Mouse (Mus musculus) neural tube, embryonic 10.5 days (tissue): Measurements from ENCODE around the gene Wdr75.

ENCODE experiments used
- DNase-seq: peaks from one replicate; pipeline ENCODE4 v3.0.0-alpha.2; 2017; ENCODE audit warnings: low spot score; ENCODE audit errors: extremely low spot score

Gene Wdr75

DNA sequence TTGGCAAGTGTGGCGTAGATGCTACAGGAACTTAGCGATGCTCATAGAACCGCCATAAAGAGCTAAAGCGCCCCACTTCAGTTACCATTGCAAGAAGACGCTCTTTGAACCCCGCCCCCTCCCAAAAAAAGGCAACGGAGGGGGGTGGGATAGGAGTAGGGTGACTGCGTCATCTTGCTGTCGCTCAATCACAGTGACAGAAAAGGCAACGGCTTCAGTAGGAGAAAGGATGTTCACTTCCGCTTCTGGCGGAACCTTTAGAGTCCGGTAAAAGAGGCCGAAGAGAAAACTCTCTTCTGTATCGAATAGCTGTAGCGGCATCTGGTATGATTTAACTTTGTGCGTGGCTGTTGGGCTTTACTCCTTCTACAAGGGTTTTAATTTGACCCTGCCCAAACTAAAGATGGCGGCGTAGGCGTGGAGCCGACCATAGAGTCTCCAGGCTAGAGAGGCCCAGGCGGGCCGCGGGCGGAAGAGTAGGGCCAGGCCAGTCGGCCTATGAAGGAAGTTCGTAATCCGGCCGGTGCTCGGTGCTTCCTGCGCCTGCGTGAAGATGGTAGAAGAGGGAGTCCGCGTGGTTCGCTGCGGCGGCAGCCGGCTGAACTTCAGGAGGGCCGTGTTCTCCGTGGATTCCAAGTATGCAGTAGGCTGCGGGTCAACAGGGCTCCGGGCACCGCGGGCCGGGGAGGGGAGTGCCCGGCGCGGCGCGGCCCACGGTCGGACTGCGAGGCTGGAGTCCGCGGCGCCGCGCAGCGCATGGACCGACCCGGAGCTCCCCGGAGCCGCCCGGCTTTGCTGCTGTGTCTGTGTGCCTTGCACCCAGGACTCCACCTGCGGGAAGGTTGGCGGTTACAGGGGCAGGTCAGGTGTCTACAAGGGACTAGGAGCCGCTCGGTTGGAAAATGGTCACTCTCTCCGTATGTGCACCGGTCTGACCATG, at the start of gene Wdr75:
Gene Wdr75, plus strand, starts transcription at position 198 of the 940 bp plus-strand sequence.
- DNase-seq = peak; percentile 97

DNA sequence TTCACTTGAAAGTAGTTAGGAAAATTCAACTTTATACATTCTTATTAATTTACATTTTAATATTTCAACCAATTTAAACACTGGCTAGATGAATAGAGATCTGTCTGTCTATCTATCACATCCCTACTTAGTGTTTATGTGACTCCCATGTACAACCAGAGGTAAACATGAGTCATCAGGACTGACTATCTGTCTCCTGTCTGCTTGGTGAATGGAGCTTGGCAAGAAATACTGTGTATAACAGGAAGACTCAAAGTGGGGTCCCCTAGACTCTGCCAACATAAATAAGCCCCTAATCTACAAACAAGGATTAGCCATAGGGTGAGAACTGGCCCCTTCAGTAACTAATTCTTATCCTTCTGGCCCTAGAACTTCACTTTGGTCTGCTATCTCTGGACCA, 39.1 kb upstream of the Wdr75 start:
- DNase-seq = no peak

- no peak for DNase-seq
Measured at GRCm38 (mm10) chr1:45756707-45757106, 38.3 kb upstream of the Wdr75 start.

GRCm38 (mm10) chr1:45758011-45758410, 37.0 kb upstream of the Wdr75 start:
- DNase-seq = no peak

- DNase-seq = no peak
Measured at GRCm38 (mm10) chr1:45760667-45761467, 34.1 kb upstream of the Wdr75 start.

DNA sequence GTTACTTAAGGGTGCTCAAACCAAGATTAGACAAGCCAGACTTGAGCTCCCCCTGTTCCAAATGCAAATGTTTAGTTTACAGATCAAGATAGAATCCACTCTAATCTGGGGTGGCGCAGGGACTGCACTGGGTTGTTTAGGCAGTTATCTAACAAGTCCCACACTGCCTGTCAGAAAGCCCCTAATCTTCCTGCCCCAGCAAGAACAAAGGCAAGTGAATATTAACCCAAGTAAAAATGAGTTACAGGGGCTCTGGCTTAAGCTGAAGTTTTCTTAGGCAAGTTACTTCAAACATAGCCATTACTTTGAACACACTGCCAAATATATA, 33.5 kb upstream of the Wdr75 start:
- DNase-seq = no peak

DNA sequence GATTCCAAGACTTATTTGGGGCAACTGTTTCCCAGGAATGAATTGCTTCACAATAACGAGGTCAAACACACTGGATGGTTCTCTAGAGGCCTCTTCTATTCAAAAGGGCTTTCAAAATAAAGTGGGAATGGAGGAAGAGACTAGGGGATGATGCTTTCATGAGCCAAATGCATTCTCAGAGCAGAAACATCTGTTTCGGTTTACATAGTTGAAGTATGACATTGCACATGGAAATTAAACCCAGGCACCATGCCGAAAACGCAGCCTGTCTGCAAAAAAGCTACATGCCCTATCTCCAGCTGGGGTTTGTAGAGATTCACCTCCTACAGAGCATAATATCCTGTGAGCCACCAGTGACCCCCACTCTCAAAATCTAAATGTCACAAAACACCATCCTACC, 29.3 kb upstream of the Wdr75 start:
- peak; percentile 33 for DNase-seq

DNA sequence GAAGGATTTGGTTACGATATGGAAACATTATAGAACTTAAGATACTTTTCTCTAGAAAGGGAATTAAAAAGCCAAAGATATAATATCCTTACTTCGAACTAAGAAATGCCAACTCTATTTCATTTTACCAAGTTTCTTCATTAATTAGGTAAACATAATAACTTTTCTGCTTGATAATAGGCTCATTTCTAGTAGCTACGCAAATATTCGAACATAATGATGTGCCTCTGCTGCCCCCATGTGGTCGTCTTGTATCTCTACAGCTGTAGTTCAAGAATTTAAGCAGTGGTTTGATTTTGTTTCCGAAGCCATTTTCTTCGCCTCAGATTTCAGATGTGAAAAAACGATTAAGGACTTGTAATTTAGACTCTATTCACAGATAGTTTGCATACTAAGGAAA, 28.8 kb upstream of the Wdr75 start:
- peak; percentile 54 for DNase-seq

GRCm38 (mm10) chr1:45767533-45767932, 27.4 kb upstream of the Wdr75 start:
- peak; percentile 26 for DNase-seq

DNA sequence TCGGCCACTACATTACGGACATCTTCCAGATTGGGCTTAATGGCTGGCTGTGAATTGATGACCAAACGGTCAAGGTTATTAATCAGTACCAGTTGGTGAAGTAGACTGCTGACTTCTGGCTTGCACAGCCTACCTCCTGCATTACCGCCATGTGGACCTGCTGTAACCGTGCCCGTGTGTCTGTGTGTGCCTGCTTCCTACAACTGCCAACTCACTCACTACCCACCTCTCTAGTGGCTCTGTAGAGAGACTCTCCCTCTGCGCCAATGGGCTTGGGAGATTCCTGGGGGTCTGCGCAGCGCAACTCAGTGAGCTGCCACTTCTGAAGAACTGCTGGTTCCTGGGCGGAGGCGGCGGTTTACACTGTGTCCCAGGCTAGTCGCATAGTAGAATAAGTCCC, 25.6 kb upstream of the Wdr75 start:
- DNase-seq = no peak

GRCm38 (mm10) chr1:45770051-45770450, 24.9 kb upstream of the Wdr75 start:
- no peak for DNase-seq

DNA sequence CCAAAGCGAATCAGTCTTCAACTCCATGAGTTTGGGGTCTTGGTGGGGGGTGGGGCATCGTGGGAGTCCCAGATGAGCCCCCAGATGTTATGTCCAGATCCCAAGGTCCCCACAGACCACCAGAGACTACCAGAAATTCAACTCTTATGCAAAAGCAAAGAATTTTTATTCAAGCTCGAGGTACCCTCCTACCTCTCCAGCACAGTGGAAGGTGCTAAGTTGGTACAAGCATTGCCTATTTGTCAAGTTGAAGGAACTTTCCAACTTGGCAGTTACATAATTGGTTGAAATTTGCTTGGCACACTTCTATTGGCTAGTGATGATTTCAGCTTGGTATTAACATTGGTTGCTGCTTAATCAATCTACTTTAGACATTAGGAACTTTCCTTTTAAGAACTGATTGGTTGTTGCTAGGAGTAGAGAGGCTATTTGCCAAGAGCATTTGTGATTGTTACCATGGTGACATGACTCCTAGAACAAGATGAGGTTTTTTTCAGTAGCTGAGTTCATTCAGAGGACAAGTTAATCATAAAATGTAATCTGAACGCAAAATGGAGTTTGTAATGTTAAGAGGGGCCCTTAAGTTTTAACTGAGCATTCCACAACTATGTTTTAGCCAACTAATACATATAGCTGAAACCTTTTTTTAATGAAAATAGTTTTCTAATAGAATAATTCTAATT, 14.2 kb upstream of the Wdr75 start:
- DNase-seq = no peak

DNA sequence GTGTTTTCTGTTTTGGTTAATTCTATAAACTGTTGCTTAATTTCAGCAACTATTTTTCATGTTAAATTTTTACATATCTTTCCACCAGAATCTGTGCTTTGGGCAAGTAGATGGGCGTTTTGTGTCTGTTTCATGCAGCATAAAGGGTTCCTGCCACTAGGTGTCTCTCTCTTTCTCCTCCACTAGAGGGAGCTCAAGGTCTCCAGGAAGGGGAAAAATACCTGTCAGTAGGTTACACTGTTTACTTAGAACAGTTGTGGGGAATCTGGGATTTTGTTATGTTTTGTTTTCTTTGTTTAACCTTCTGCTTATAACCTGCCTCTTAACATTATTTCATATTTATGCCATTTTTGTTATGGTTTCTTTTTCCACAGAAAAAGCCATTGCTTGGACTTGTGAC, 21.9 kb downstream of the Wdr75 start:
- no peak for DNase-seq

GRCm38 (mm10) chr1:45818564-45818963, 23.6 kb downstream of the Wdr75 start:
- DNase-seq = no peak

DNA sequence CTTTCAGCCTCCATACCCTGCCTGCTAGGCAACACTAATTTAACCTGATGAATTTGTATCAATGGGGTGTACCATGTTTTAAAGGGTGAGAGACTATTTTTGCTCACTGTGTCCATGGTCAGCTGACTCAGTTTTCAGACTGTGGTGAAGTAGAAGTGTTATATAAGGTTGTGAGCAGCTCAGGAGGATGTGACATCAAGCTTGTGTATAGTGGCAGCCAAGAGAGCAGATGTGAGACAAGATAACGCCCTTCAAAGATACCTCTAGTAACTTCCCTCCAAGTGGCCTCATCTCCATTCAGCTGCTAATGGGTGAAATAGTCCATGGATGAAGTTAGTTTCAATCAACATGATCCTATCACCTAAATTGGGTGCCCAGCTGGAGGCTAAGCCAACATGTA, 29.5 kb downstream of the Wdr75 start:
- no peak for DNase-seq

DNA sequence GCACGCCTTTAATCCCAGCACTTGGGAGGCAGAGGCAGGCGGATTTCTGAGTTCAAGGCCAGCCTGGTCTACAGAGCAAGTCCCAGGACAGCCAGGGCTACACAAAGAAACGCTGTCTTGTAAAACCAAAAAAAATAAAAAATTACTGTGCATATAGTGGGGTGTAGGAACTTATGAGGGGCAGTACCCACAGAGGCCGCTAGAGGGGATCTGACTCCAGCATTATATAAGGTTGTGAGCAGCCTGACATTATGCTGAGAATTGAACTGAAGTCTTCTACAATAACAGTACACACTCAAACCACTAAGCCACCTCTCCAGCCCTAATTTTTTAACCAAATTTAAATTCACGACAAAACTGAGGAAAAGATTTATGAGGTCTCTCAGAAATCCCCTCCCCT, 30.2 kb downstream of the Wdr75 start:
- DNase-seq = peak; percentile 54

DNA sequence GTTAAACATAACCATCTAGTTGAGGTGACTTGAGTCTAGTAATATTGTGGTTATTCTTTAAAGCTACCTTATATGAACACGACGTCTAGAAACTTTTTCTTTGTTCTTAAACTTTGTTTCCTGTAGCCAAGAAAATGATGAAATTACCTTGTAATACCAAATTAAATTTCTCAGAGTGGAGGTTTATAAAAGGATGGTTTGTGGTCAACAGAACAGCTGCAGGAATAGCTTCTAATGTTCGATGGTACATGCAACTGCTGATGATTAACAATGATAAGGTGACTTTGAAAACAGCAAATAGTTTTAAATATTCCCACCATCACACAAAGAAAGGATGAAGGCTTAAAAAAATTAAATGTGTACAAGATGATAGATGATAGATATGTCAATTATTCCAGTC, 30.7 kb downstream of the Wdr75 start:
- no peak for DNase-seq

GRCm38 (mm10) chr1:45826148-45826547, 31.2 kb downstream of the Wdr75 start:
- DNase-seq = no peak

GRCm38 (mm10) chr1:45826796-45827195, 31.8 kb downstream of the Wdr75 start:
- DNase-seq = no peak

DNA sequence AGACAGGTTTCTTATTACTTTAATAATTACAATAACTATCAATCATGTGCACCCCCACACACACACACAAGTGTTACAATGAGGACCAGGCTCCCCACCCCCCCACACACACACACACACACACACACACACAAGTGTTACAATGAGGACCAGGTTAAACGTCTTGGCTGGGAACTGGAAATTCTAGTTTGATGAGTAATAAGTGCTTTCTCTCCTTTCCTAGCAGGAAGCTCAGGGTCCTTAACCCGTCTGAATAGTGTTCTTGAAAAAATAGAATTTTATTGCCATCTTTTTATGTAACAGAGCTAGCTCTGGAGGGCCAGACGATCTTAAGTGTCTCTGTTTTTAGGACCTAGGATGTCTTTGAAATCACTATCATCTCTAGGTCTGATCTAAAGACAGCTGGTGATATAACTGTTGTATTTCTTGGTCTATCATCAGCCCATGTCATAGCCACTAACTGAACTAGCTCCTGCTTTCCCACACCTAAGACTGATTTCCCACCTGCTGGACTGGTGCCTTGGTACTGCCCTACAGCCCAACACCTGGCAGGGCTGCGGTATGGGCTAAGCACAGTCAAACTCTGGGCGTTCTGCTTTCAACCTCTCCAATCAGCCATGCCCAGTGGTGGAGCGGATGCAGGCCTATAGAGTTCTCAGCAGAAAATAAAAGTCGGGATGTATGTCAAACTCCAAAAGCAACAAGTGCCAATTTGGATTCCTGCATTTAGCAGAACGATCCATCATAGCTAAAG, 35.7 kb downstream of the Wdr75 start:
- no peak for DNase-seq

- DNase-seq = no peak
Measured at GRCm38 (mm10) chr1:45835362-45836063, 40.5 kb downstream of the Wdr75 start.
